Mouse (Mus musculus): Measurements from ENCODE around the gene Hrh3.

The Hrh3 gene

GRCm38 (mm10) chr2:180105441-180106190, 1.3 kb upstream of the Hrh3 start:
- DNase-seq: no peak

DNA sequence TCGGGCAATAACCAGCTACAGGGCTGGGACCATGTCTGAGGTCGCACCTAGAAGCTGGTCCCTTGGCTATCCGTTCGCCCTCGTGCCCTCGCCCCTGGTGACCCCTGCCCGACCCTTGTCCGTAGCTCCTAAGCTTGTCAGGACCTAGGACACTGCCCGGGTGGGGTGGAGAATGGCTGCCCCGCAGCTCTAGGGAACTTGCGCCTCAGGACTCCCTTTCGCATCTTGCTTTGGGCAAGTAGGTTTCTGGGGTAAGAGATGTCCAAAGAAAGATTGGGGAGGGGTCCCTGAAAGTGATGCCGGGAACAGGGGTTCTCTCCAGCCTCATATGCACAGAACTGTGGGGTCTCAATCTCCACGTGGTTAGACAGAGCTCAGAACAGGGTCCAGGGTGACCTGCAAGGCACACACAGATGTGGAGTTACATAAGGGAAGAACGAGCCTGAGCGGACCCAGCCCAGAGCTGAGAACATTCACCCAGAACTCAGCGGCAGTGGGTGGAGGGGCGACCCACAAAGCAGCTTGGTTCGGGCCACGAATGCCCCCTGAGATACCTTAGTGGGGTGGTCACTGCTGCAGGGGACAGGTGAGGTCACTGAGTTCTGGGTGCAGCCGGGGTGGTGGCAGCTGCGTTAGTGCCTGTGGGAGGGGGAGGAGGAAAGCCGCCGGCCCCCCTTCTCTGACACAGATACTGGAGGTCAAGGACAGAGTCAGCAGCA, 530 bp upstream of the Hrh3 start:
- DNase-seq: no peak

- DNase-seq: peak; percentile 53
Observed at GRCm38 (mm10) chr2:180103151-180103977, 924 bp downstream of the Hrh3 start.

GRCm38 (mm10) chr2:180099529-180099928, 4.8 kb downstream of the Hrh3 start:
- peak; percentile 31 for DNase-seq

- no peak for DNase-seq
Observed at GRCm38 (mm10) chr2:180098167-180098566, 6.1 kb downstream of the Hrh3 start.

DNA sequence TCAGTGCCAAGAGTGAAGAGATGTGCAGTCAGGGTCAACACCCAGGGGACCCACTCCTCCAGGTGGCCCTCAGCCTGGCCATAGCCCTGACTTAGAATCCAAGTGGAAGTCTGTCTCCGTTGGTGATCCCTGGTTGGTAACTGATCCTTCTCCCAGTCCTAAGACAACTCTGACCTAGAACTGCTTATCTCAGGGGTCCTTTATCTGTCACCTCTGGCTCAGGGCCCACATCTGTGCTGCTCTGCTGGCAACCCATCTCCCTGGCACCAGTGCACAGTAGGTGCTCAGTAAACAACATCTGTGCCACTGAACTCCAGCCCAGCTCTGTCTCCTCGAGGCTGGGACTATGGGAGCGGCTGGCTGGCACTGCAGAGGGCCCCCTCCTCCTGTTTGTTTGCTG, 6.7 kb downstream of the Hrh3 start:
- DNase-seq: no peak

DNA sequence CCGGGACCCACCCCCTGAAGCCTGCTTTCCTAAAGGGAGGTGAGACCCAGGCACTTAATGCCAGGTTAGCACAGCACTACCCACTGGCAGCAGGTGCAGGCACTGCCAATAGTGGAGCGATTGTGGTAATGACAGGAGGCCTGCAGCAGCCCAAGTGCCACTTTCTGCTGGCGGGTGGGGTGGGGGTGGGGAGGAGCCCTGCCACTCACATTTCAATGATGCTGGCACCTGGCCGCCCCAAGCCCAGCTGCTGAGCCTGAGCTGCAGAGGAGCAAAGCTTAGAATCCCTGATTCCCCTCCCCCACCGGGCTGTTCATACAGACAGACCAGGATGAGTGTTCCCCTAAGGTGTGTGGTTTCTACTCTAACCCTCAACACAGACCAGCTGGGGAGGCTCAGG, 8.6 kb downstream of the Hrh3 start:
- no peak for DNase-seq

DNA sequence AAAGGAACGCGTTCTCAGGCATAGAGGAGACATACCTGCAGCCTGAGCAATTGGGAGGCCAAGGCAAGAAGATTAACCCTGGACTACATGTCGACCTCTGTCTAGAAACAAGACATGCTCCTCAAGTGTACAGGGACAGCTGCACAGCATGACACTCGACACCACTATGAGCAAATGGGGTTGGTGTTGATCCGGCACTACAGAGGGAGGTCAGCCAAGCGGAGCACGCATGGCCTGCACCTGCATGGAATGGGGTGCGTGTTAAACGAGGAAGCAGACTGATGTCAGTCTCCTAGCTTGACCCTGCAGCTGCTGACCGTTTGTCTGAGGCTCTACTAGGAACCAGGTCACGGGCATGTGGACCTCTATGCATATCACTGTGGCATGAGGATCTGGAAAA, 14.0 kb downstream of the Hrh3 start:
- no peak for DNase-seq

DNA sequence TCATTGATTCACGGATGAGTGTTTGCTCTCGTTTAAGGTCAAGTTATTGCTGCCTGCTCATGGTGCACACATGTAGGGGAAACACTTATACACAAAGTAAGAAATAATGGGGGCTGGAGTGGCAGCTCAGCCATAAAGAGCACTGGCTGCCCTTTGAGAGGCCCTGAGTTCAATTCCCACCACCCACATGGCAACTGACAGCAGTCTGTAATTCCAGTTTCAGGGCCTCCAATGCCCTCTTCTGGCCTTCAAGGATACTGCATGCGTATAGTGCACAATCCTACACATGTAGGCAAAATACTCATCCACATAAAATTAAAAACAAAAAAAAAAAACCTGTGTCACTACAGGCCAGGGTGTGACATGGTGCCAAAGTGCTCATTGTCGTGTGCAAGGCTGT, 16.8 kb downstream of the Hrh3 start:
- DNase-seq: no peak

- no peak for DNase-seq
Observed at GRCm38 (mm10) chr2:180086637-180087027, 17.7 kb downstream of the Hrh3 start.

GRCm38 (mm10) chr2:180085926-180086636, 18.2 kb downstream of the Hrh3 start:
- DNase-seq: no peak

DNA sequence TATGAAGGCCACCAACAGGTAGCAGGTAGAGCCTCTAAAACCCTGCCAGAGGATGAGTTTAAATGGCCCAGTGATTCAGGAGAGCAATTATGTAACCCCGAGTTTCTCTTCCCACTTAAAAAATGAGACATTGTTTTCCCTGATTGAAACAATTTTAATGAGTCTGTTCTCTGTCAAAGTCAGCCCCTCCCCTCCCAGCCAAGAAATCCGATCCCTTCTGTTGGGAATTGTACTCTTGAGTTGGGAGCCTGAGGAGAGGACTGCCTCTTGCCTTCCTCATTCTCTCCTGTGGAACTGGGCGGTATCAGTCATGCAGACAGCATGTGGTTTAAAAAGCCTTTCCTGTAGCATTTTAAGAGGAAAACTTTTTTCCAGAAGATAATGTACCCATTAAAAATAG, 19.7 kb downstream of the Hrh3 start:
- DNase-seq: no peak

GRCm38 (mm10) chr2:180083063-180083462, 21.2 kb downstream of the Hrh3 start:
- DNase-seq: no peak

DNA sequence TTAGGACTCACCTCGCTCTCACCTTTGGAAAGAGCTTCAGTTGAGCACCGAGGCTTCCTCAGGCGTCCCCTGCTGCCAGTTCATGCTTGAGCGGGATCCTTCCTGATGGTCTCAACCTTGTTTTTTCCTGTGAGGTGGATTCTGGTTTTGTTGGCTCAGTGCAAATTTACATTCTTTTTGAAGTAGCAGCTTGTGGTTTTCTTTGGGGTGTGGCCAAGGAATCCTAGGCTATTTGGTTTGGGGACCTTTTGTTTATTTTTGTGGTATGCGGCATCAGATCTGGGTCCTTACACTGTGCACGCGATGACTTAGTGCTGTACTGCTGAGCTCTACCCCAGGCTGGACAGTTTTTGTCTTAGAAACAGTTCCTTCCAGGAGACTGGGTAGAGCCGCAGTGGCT, 23.6 kb downstream of the Hrh3 start:
- no peak for DNase-seq

GRCm38 (mm10) chr2:180077622-180078021, 26.7 kb downstream of the Hrh3 start:
- no peak for DNase-seq

- DNase-seq: no peak
Observed at GRCm38 (mm10) chr2:180072886-180073285, 31.4 kb downstream of the Hrh3 start.

DNA sequence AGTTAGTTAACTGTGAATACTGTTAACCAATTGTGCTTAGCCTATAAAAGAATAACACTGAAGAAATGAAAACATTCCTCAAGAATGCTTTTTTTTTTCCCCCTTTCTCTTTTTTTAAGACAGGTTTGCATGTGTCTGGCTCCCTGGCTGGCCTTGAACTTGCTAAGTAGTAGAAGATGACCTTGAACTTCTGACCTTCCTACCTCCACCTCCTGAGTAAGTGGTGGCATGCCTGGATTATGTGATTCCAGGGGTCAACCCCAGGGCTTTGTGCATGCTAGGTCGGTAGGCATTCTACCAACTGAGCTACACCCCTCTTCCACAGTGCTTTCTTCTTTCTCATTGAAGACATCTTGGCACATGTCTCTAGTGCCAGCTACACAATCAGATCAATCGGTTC, 32.6 kb downstream of the Hrh3 start:
- DNase-seq: no peak

- peak; percentile 94 for DNase-seq
Observed at GRCm38 (mm10) chr2:180070481-180071453, 33.5 kb downstream of the Hrh3 start, which contains the start of gene Mtg2. TSS of gene Mtg2 (plus strand) at chr2:180070588.

DNA sequence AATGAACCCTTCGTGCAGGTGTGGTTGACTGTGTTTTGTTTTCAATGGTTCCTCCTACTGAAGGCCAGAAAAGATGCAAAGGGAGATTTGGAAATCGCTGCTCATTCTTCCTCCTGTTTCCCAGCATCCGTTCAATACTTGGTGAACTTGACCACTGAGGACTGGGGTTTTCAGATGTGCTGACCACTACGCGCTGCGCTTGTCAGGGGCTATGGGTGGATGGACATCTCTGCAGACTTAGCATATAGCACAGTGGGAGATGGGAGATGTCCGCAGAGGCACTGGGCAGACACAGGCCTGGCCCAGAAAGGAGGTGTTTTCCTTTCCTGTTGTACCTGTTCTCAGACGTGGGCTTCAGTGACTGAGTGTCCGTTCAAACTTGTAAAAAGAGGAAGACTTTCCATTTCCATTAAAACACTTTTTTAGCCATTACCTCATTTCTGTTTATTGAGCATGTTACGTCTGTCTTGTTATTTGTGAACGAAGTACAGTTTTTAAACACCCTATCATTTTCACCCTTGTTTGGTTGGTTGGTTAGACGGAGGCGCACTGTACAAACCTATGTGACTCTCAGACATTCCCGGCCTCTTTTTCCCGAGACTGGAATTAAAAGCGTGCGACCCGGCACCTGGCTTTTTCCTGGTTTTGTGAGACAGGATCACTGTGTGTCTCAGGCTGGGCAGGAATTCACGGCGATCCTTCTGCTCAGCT, 34.4 kb downstream of the Hrh3 start:
- no peak for DNase-seq

DNA sequence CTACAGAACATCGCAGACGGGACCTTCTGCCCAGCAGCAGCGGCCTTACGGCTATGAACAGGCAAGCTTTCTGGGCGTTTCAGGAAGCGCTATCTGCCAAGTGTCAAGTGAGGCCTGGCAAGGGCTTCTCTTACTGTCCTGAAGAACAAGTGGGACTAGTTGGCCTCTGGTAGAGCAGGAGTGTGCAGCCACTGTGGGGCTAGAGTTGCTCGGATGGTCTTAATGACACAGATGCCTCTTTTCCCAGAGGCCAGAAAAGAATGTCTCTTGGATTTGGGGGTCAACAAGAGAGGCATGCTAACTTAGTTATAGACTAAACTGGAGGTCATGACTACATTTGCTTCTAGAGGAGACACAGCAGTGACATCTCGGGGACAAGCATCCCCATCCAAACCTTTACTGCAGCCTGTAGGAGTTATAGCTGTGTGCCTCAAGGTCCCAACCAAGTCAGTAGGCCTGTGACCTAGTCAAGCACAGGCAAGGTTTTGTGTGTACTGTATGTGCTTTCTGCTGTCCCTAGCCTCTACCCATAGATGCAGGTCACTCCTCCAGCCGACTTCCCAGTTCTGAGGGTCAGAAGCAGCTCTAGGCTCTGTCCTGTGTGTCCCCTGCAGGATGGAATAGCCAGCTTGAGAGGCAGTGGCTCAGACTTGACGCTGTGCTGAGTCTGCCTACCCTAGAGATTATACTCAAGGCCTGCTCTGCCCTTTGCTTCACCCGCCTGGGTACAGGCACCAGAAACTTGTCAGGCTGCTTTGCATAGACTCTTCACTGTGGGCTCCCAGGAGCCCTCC, 40.8 kb downstream of the Hrh3 start:
- DNase-seq: no peak

Measured in embryo, embryonic 11 days (tissue).